Mouse (Mus musculus) kidney, adult 2 months (tissue): ENCODE measurements around the gene Spaca4.

Source experiments
- CTCF ChIP-seq: fragments of 200-500 bp; conservative IDR thresholded peaks from 2 replicates; pipeline ENCODE4 v1.5.1; 2011; ENCODE audit warnings: low read depth, mild to moderate bottlenecking, control low read depth, low read length, moderate library complexity, mixed read lengths; ENCODE audit not compliant: insufficient read depth, insufficient read length
- POLR2A ChIP-seq: fragments of 200-500 bp; IDR thresholded peaks from one replicate; pipeline ENCODE4 v1.6.1; 2011; ENCODE audit warnings: low read depth, low read length, control low read depth

GRCm38 (mm10) chr7:45748110-45748509, 22.5 kb upstream of the Spaca4 start:
- TF ChIP-seq POLR2A = no peak
- TF ChIP-seq CTCF = no peak
